17 mouse cellular contexts compared by ENCODE assay signal in genomic region chr4:46011698-46012097, GRCm38 (mm10).
"Had no signal": no experiment of that assay in that cellular context is flagged by ENCODE, and none has a peak within 500 bp of the region (broad histone marks: within the 10 kb centered on the region; RNA-seq: fewer than 3 reads in every experiment).

No protein-coding gene starts in this region.

- H3K4me1 ChIP-seq: neural tube, embryonic 12.5 days; neural tube, embryonic 13.5 days; neural tube, embryonic 15.5 days; stomach, embryonic 15.5 days had no signal

- H3K4me3 ChIP-seq: neural tube, embryonic 12.5 days; neural tube, embryonic 13.5 days; neural tube, embryonic 15.5 days; stomach, embryonic 15.5 days had no signal

- H3K27me3 ChIP-seq: neural tube, embryonic 12.5 days; neural tube, embryonic 13.5 days; neural tube, embryonic 15.5 days; stomach, embryonic 15.5 days had no signal

- H3K9ac ChIP-seq: neural tube, embryonic 12.5 days; neural tube, embryonic 13.5 days; neural tube, embryonic 15.5 days; stomach, embryonic 15.5 days had no signal

- DNase-seq: retina, postnatal 1 day; right cerebral cortex, adult 18-20 months; right cerebral cortex, postnatal 14 days; right cerebral cortex, postnatal 25 days; right cerebral cortex, postnatal 4 days; spleen, adult 18-20 months; thymus, adult 18-20 months; thymus, adult 2 months; thymus, postnatal 14 days; thymus, postnatal 25 days; thymus, postnatal 36 days; thymus, postnatal 4 days had no signal

- H3K4me2 ChIP-seq: neural tube, embryonic 12.5 days; neural tube, embryonic 13.5 days; neural tube, embryonic 15.5 days; stomach, embryonic 15.5 days had no signal

- H3K9me3 ChIP-seq: neural tube, embryonic 12.5 days; neural tube, embryonic 13.5 days; neural tube, embryonic 15.5 days; stomach, embryonic 15.5 days had no signal

- H3K36me3 ChIP-seq: stomach, embryonic 15.5 days had no signal

- H3K27ac ChIP-seq: neural tube, embryonic 12.5 days; neural tube, embryonic 13.5 days; neural tube, embryonic 15.5 days; stomach, embryonic 15.5 days; stomach, postnatal 0 days had no signal
